Mouse (Mus musculus) kidney, postnatal 10 days (tissue): ENCODE measurements around the gene Otos.

Experiments used
- DNase-seq: peaks from one replicate; pipeline ENCODE4 v3.0.0; 2021; ENCODE audit warnings: mixed read lengths

Gene Otos

GRCm38 (mm10) chr1:92596019-92596418 lies 52.6 kb downstream of the Otos start:
- no peak for DNase-seq
